Mouse (Mus musculus) testis, adult 2 months (tissue): ENCODE data around the gene Il18bp.

Source experiments
- CTCF ChIP-seq: fragments of 200-500 bp; IDR thresholded peaks from 2 replicates; pipeline ENCODE4 v1.5.1; 2012; ENCODE audit warnings: low read depth, mild to moderate bottlenecking, inconsistent platforms, low read length, moderate library complexity; ENCODE audit not compliant: control insufficient read depth, insufficient read depth, insufficient replicate concordance
- POLR2A ChIP-seq: fragments of 200-500 bp; IDR thresholded peaks from 2 replicates; pipeline ENCODE4 v1.6.1; 2012; ENCODE audit warnings: low read depth, mild to moderate bottlenecking, inconsistent platforms, low read length, moderate library complexity; ENCODE audit not compliant: control insufficient read depth

DNA sequence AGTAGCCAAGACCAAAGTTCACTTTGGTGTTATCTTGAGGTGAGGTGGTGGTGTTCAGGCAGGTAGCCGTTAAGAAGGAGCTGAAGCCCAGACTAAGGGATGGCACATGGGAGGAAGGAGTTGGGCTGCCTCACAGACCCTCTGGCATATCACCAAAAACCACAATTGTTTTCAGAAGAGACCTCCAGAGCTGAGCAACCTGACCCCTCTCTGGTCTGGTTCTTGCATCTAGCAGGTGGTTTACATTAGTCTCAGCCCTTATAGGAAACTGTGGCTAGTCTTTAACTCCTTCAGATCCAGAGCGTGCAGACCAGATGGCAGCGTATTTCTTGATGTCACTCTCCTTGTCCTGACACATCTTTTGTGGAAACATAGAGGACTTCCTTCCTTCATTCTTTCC lies 44.8 kb downstream of the Il18bp start:
- TF ChIP-seq CTCF (no peak), POLR2A (no peak)
